Mouse (Mus musculus): ENCODE results near the gene Olfr629.
"Not testable (repeated sequence)": the region's sequence is repeated elsewhere in the genome, so short reads cannot be mapped to it uniquely, and the experiment has no call there.

Olfr629 gene

GRCm38 (mm10) chr7:103744843-103745242, at the start of gene Olfr629:
TSS of gene Olfr629 (minus strand) at chr7:103744943.
- DNase-seq, result no peak

GRCm38 (mm10) chr7:103792669-103793388, 48.1 kb upstream of the Olfr629 start:
- no peak for DNase-seq

- DNase-seq, result no peak
These were observed 47.0 kb upstream of the Olfr629 start, which contains the start of gene Olfr67 for GRCm38 (mm10) chr7:103791721-103792120. TSS of gene Olfr67 (minus strand) at chr7:103791821.

GRCm38 (mm10) chr7:103779598-103779997, 34.9 kb upstream of the Olfr629 start, which contains the start of gene Olfr68:
TSS of gene Olfr68 (minus strand) at chr7:103779698.
- DNase-seq, result no peak

- not testable (repeated sequence) for DNase-seq
These were observed 32.9 kb upstream of the Olfr629 start for GRCm38 (mm10) chr7:103777652-103778051.

GRCm38 (mm10) chr7:103771494-103771893, 26.8 kb upstream of the Olfr629 start, which contains the start of gene Olfr69:
TSS of gene Olfr69 (minus strand) at chr7:103771594.
- no peak for DNase-seq

- not testable (repeated sequence) for DNase-seq
These were observed 22.9 kb upstream of the Olfr629 start for GRCm38 (mm10) chr7:103767687-103768086.

GRCm38 (mm10) chr7:103762212-103762611, 17.5 kb upstream of the Olfr629 start:
- DNase-seq, result not testable (repeated sequence)

GRCm38 (mm10) chr7:103757233-103757632, 12.5 kb upstream of the Olfr629 start, which contains the start of gene Olfr630:
TSS of gene Olfr630 (minus strand) at chr7:103757333.
- no peak for DNase-seq

- no peak for DNase-seq
These were observed 14.7 kb downstream of the Olfr629 start, which contains the start of gene Olfr628 for GRCm38 (mm10) chr7:103730074-103730473. TSS of gene Olfr628 (plus strand) at chr7:103730374.

- not testable (repeated sequence) for DNase-seq
These were observed 28.3 kb downstream of the Olfr629 start for GRCm38 (mm10) chr7:103716398-103716797.

- DNase-seq, result no peak
These were observed 30.4 kb downstream of the Olfr629 start, which contains the start of gene Olfr243 for GRCm38 (mm10) chr7:103714371-103714770. TSS of gene Olfr243 (plus strand) at chr7:103714671.

- DNase-seq, result no peak
These were observed 32.7 kb downstream of the Olfr629 start for GRCm38 (mm10) chr7:103712024-103712423.

GRCm38 (mm10) chr7:103699469-103699868, 45.3 kb downstream of the Olfr629 start:
- no peak for DNase-seq

All from lung, postnatal 10 days (tissue).